In genomic region chr5:88711128-88711527, GRCm38 (mm10) we compare ENCODE assay signal across 7 mouse cellular contexts. TPM values are rescaled to one million over a fixed set of nuclear protein-coding genes. Genes with fewer than 3 reads are reported as not detected.
DNase-seq lines count a peak whose midpoint lies in the region; ATAC-seq and TF ChIP-seq lines count a peak whose summit lies in the region.

No protein-coding gene starts in this region.

- 0 out of 2 replicates have a peak, but pooled peaks cover 5% of the 10 kb centered on the region for H3K4me1 ChIP-seq in hindbrain, postnatal 0 days (ENCODE audit: insufficient read depth, low read length)
- H3K4me1 ChIP-seq in hindbrain, embryonic 12.5 days, result no peaks in the 10 kb centered on the region
- no peaks in the 10 kb centered on the region for H3K4me1 ChIP-seq in embryonic facial prominence, embryonic 14.5 days (ENCODE audit: control insufficient read depth, insufficient read depth, low read length)
- H3K4me1 ChIP-seq in intestine, embryonic 16.5 days (ENCODE audit: control insufficient read depth, insufficient read depth, low read length), result no peaks in the 10 kb centered on the region
- H3K4me1 ChIP-seq in midbrain, postnatal 0 days (ENCODE audit: insufficient read depth, low read length), result peaks cover 9% of the 10 kb centered on the region; the same call in 1 of the 2 replicates

- H3K9ac ChIP-seq in hindbrain, postnatal 0 days (replicated peaks; ENCODE audit: low read length), result no peak overlapping the region
- no peak overlapping the region for H3K9ac ChIP-seq in hindbrain, embryonic 12.5 days
- H3K9ac ChIP-seq in embryonic facial prominence, embryonic 14.5 days (ENCODE audit: low read depth, low read length), result no peak overlapping the region
- H3K9ac ChIP-seq in intestine, embryonic 16.5 days (ENCODE audit: low read depth, low read length), result no peak overlapping the region
- no peak overlapping the region for H3K9ac ChIP-seq in midbrain, postnatal 0 days (replicated peaks; ENCODE audit: low read length, poor library complexity, severe bottlenecking)

- H3K4me3 ChIP-seq in hindbrain, postnatal 0 days (ENCODE audit: low read length), result no peak overlapping the region
- H3K4me3 ChIP-seq in hindbrain, embryonic 12.5 days, result no peak overlapping the region
- H3K4me3 ChIP-seq in embryonic facial prominence, embryonic 14.5 days (ENCODE audit: low read depth, low read length), result no peak overlapping the region
- H3K4me3 ChIP-seq in intestine, embryonic 16.5 days (ENCODE audit: low read length), result no peak overlapping the region
- H3K4me3 ChIP-seq in midbrain, postnatal 0 days (ENCODE audit: low read depth, low read length), result no peak overlapping the region

- H3K36me3 ChIP-seq in hindbrain, postnatal 0 days (ENCODE audit: insufficient read depth, low read length), result no peaks in the 10 kb centered on the region
- no peaks in the 10 kb centered on the region for H3K36me3 ChIP-seq in hindbrain, embryonic 12.5 days
- H3K36me3 ChIP-seq in embryonic facial prominence, embryonic 14.5 days (ENCODE audit: control insufficient read depth, insufficient read depth, low read length), result no peaks in the 10 kb centered on the region
- no peaks in the 10 kb centered on the region for H3K36me3 ChIP-seq in intestine, embryonic 16.5 days (ENCODE audit: control insufficient read depth, insufficient read depth, low read length)
- H3K36me3 ChIP-seq in midbrain, postnatal 0 days (ENCODE audit: insufficient read depth, low read length), result no peaks in the 10 kb centered on the region

- H3K27ac ChIP-seq in hindbrain, postnatal 0 days, result no peak overlapping the region
- no peak overlapping the region for H3K27ac ChIP-seq in hindbrain, embryonic 12.5 days
- no peak overlapping the region; the same call in none of the 2 replicates for H3K27ac ChIP-seq in embryonic facial prominence, embryonic 14.5 days (replicated peaks; ENCODE audit: low read depth, low read length)
- H3K27ac ChIP-seq in intestine, embryonic 16.5 days (ENCODE audit: low read length), result no peak overlapping the region; the same call in 1 of the 2 replicates
- H3K27ac ChIP-seq in midbrain, postnatal 0 days (ENCODE audit: low read depth, low read length), result no peak overlapping the region

- H3K27me3 ChIP-seq in hindbrain, postnatal 0 days (ENCODE audit: insufficient read depth, low read length), result no peaks in the 10 kb centered on the region
- H3K27me3 ChIP-seq in hindbrain, embryonic 12.5 days, result no peaks in the 10 kb centered on the region
- H3K27me3 ChIP-seq in embryonic facial prominence, embryonic 14.5 days (replicated peaks; ENCODE audit: control insufficient read depth, insufficient read depth, low read length), result no peaks in the 10 kb centered on the region
- no peaks in the 10 kb centered on the region for H3K27me3 ChIP-seq in intestine, embryonic 16.5 days (replicated peaks; ENCODE audit: control insufficient read depth, insufficient read depth, low read length)
- no peaks in the 10 kb centered on the region for H3K27me3 ChIP-seq in midbrain, postnatal 0 days (ENCODE audit: insufficient read depth, low read length)

- TF ChIP-seq CTCF in hindbrain, postnatal 0 days (IDR thresholded peaks at IDR 0.05; ENCODE audit: low read depth), result no peak
- TF ChIP-seq CTCF in midbrain, postnatal 0 days (IDR thresholded peaks at IDR 0.05), result no peak

- no peaks in the 10 kb centered on the region for H3K9me3 ChIP-seq in hindbrain, postnatal 0 days (ENCODE audit: low read length)
- H3K9me3 ChIP-seq in hindbrain, embryonic 12.5 days (replicated peaks), result no peaks in the 10 kb centered on the region
- H3K9me3 ChIP-seq in embryonic facial prominence, embryonic 14.5 days (ENCODE audit: control insufficient read depth, low read length), result no peaks in the 10 kb centered on the region
- H3K9me3 ChIP-seq in intestine, embryonic 16.5 days (ENCODE audit: control insufficient read depth, low read length), result no peaks in the 10 kb centered on the region
- H3K9me3 ChIP-seq in midbrain, postnatal 0 days (ENCODE audit: low read length), result no peaks in the 10 kb centered on the region

- peak; percentile 42; the same call in 1 of the 2 replicates for ATAC-seq in hindbrain, postnatal 0 days
- ATAC-seq in hindbrain, embryonic 12.5 days (ENCODE audit: low FRiP score), result no peak
- ATAC-seq in embryonic facial prominence, embryonic 14.5 days (ENCODE audit: low read depth), result peak; percentile 90
- ATAC-seq in intestine, embryonic 16.5 days, result peak; percentile 38
- ATAC-seq in midbrain, postnatal 0 days (ENCODE audit: low FRiP score), result peak; percentile 54; the same call in 1 of the 2 replicates

- H3K4me2 ChIP-seq in hindbrain, postnatal 0 days (ENCODE audit: low read depth, low read length), result no peak overlapping the region
- no peak overlapping the region for H3K4me2 ChIP-seq in hindbrain, embryonic 12.5 days (replicated peaks)
- H3K4me2 ChIP-seq in embryonic facial prominence, embryonic 14.5 days (ENCODE audit: low read depth, low read length), result no peak overlapping the region
- H3K4me2 ChIP-seq in intestine, embryonic 16.5 days (ENCODE audit: low read depth, low read length), result no peak overlapping the region
- no peak overlapping the region for H3K4me2 ChIP-seq in midbrain, postnatal 0 days (ENCODE audit: low read depth, low read length, poor library complexity, severe bottlenecking)

- peak; percentile 5 for DNase-seq in hindbrain, postnatal 0 days (ENCODE audit: low spot score)
- DNase-seq in embryonic facial prominence, embryonic 14.5 days (ENCODE audit: low spot score), result peak; percentile 82
- DNase-seq in midbrain, postnatal 0 days (ENCODE audit: low spot score), result peak; percentile 7
- no peak for DNase-seq in cerebellum, postnatal 25 days
- no peak for DNase-seq in thymus, postnatal 0 days (ENCODE audit: low spot score)

RNA-seq across cellular contexts. Expression of gene Mob1b, which starts 9.5 kb away (rescaled TPM):
- total RNA-seq in hindbrain, postnatal 0 days (2014; rRNA removed), result 10.5 and 12.2 TPM in 2 replicates
- polyA plus RNA-seq in hindbrain, postnatal 0 days (2015; fragmentation: Nextera tagmentation; extraction: Ambion mirVana), result 7.8 and 8.5 TPM in 2 replicates
- polyA plus RNA-seq in hindbrain, embryonic 12.5 days (2016; fragmentation: Nextera tagmentation; extraction: Ambion mirVana), result 14.7 and 16.2 TPM in 2 replicates
- polyA plus RNA-seq in embryonic facial prominence, embryonic 14.5 days (2014; fragmentation: Nextera tagmentation; extraction: Ambion mirVana), result 14.3 and 16.1 TPM in 2 replicates
- 8.7 and 10.3 TPM in 2 replicates for polyA plus RNA-seq in intestine, embryonic 16.5 days (2015; fragmentation: Nextera tagmentation; extraction: Ambion mirVana)
- total RNA-seq in midbrain, postnatal 0 days (2014; rRNA removed), result 10.9 and 16.3 TPM in 2 replicates
- 5.9 and 7.5 TPM in 2 replicates for polyA plus RNA-seq in midbrain, postnatal 0 days (2015; fragmentation: Nextera tagmentation; extraction: Ambion mirVana)
- 9.4 and 10.2 TPM in 2 replicates for polyA plus RNA-seq in thymus, postnatal 0 days (2015; fragmentation: Nextera tagmentation; extraction: Ambion mirVana)

RNA-seq across cellular contexts. Expression of gene Grsf1, which starts 35.2 kb away (rescaled TPM):
- 39.9 and 48.8 TPM in 2 replicates for total RNA-seq in hindbrain, postnatal 0 days (2014; rRNA removed)
- 60.7 and 61.8 TPM in 2 replicates for polyA plus RNA-seq in hindbrain, postnatal 0 days (2015; fragmentation: Nextera tagmentation; extraction: Ambion mirVana)
- polyA plus RNA-seq in hindbrain, embryonic 12.5 days (2016; fragmentation: Nextera tagmentation; extraction: Ambion mirVana), result 88.6 and 88.9 TPM in 2 replicates
- 64.1 and 64.6 TPM in 2 replicates for polyA plus RNA-seq in embryonic facial prominence, embryonic 14.5 days (2014; fragmentation: Nextera tagmentation; extraction: Ambion mirVana)
- 11.7 and 23.9 TPM in 2 replicates for polyA plus RNA-seq in intestine, embryonic 16.5 days (2015; fragmentation: Nextera tagmentation; extraction: Ambion mirVana)
- total RNA-seq in midbrain, postnatal 0 days (2014; rRNA removed), result 58.0 and 60.3 TPM in 2 replicates
- polyA plus RNA-seq in midbrain, postnatal 0 days (2015; fragmentation: Nextera tagmentation; extraction: Ambion mirVana), result 54.1 and 54.6 TPM in 2 replicates
- polyA plus RNA-seq in thymus, postnatal 0 days (2015; fragmentation: Nextera tagmentation; extraction: Ambion mirVana), result 43.5 and 46.0 TPM in 2 replicates

RNA-seq across cellular contexts. Expression of gene Dck, which starts 53.7 kb away (rescaled TPM):
- 20.3 and 22.3 TPM in 2 replicates for total RNA-seq in hindbrain, postnatal 0 days (2014; rRNA removed)
- polyA plus RNA-seq in hindbrain, postnatal 0 days (2015; fragmentation: Nextera tagmentation; extraction: Ambion mirVana), result 29.7 and 31.5 TPM in 2 replicates
- polyA plus RNA-seq in hindbrain, embryonic 12.5 days (2016; fragmentation: Nextera tagmentation; extraction: Ambion mirVana), result 90.8 and 92.2 TPM in 2 replicates
- polyA plus RNA-seq in embryonic facial prominence, embryonic 14.5 days (2014; fragmentation: Nextera tagmentation; extraction: Ambion mirVana), result 36.9 and 41.6 TPM in 2 replicates
- polyA plus RNA-seq in intestine, embryonic 16.5 days (2015; fragmentation: Nextera tagmentation; extraction: Ambion mirVana), result 29.6 and 32.7 TPM in 2 replicates
- total RNA-seq in midbrain, postnatal 0 days (2014; rRNA removed), result 25.6 and 29.9 TPM in 2 replicates
- polyA plus RNA-seq in midbrain, postnatal 0 days (2015; fragmentation: Nextera tagmentation; extraction: Ambion mirVana), result 24.6 and 26.6 TPM in 2 replicates
- polyA plus RNA-seq in thymus, postnatal 0 days (2015; fragmentation: Nextera tagmentation; extraction: Ambion mirVana), result 279 and 282 TPM in 2 replicates

Comparison
In these comparisons a context has a peak if more than half of its experiments do, and no peak if none do; other contexts are left out.
1. DNase-seq: peak in hindbrain, postnatal 0 days (single experiment), embryonic facial prominence, embryonic 14.5 days (single experiment) and midbrain, postnatal 0 days (single experiment); none in cerebellum, postnatal 25 days (0 of 2) and thymus, postnatal 0 days (single experiment).